Mouse (Mus musculus) frontal cortex, postnatal 25 days (tissue): ENCODE data around the gene Olfr822.
"Not testable (repeated sequence)": the region's sequence is repeated elsewhere in the genome, so short reads cannot be mapped to it uniquely, and the experiment has no call there.

Source experiments
- DNase-seq, 2 experiments: peaks; one replicate each; pipeline ENCODE4 v3.0.0; 2022; ENCODE audit warnings: low spot score in 2 of 2

Olfr822 gene

DNA sequence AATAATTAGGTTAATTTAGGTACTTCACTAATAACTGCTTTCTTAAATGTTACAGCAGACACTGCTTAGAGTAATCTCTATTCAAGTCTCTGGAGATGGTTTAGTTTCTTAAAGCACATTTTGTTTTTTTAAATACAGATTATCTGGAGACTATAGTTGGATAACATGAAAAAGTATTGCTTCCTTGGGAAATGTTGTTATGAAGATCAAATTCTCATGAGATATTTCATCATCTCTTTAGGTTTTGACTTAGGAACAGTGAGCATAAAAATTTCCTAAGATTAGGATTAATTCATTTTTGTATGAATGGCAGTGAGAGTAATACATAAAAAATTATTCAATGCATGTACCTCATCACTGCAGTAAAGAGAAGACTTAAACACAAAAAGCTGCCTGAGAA, at the start of gene Olfr822:
Gene Olfr822 (plus strand): TSS at position 301 of the 400 bp plus-strand sequence.
- no peak for DNase-seq

- no peak for DNase-seq
These were observed 41.0 kb upstream of the Olfr822 start, which contains the start of gene Olfr821 for GRCm38 (mm10) chr10:130030048-130030447. TSS of gene Olfr821 (plus strand) at chr10:130030348.

DNA sequence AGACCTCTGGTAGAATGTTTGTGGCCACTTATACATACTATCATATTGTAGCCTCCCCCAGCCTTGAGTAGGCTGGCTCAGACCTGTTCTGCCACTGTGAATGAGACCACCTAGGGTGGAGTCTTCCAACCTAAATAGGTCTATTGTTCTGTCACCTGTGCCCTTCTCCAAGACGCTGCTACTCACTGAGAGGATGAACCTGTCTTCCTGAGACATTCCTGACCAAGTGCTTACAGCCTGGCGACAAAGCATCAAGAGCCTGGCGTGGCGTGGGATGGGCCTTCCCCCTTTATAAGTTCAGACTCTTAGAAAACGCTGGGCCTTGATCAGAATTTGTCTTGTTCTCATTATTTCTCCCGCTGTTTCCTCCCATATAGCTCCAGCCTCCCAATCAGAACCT, 33.9 kb upstream of the Olfr822 start:
- no peak for DNase-seq

- DNase-seq: peak; percentile 58 to 60
These were observed 21.9 kb downstream of the Olfr822 start for GRCm38 (mm10) chr10:130092838-130093440.

- DNase-seq: no peak
These were observed 25.1 kb downstream of the Olfr822 start for GRCm38 (mm10) chr10:130096104-130096503.

- DNase-seq: not testable (repeated sequence)
These were observed 44.3 kb downstream of the Olfr822 start, which contains the start of gene Olfr823 for GRCm38 (mm10) chr10:130115283-130115682. TSS of gene Olfr823 (minus strand) at chr10:130115383.

DNA sequence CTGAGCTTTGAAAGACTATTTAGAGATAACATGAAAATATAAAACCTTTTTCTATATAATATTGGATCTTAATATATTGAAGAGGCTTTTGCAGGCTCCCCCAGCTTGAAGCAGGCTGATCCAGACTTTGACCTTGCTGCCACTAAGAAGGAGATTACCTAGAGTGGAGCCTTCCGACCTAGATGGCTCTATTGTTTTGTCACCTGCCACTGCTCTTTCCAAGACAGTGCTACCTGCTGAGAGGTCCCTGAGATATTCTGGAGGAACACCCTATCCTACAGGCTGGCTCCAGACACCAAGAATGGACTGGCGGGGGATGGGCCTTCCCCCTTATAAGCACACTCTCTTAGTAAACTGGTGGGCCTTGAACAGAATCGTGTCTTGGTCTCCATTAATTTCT, 45.0 kb downstream of the Olfr822 start:
- DNase-seq: not testable (repeated sequence)
